Mouse (Mus musculus) right cerebral cortex, postnatal 14 days (tissue): ENCODE results near the gene Med31.
A peak's percentile ranks its signal among the peaks of the same experiment; 100 is the strongest.

Source experiments
- DNase-seq: peaks from one replicate; pipeline ENCODE4 v3.0.0; 2022

The Med31 gene

DNA sequence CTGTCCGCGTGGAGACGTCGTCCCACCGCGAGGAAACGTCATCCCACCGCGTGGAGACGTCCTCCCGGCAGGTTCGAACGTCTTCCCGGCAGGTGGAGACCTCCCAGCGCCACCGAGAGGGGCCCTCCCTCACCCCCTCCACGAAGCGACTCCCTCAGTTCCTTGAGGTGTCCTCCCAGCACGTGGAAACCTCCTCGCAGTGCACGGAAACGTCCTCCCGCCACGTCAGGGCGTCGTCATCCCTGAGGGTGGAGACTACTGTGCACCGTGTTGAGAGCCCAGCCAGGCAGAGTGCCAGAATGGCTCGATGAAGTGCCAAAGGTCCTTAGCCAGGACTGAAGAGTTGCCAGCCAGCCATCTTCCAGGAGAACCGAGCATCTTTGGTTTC lies at the start of gene Med31:
TSS of gene Med31 (minus strand) at position 183 of the 388 bp plus-strand sequence.
- DNase-seq: peak; percentile 73

DNA sequence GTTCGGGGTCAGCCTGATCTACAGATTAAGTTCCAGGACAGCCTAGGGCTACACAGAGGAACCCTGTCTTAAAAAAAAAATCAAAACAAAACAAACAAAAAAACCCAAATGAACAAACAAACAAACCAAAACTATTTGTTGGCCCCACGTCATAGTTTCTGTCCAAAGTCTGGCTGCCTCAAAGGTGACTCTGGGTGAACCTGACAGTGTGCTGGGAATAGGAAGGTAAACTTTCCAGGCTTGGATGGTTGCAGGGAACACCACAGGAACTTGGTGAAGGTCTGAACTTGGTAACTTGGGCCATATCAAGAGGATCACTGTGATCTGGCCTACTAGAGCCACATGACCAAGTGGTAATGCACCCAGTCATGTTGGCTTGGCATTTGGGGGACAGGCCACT lies 41.0 kb upstream of the Med31 start:
- DNase-seq: no peak

DNA sequence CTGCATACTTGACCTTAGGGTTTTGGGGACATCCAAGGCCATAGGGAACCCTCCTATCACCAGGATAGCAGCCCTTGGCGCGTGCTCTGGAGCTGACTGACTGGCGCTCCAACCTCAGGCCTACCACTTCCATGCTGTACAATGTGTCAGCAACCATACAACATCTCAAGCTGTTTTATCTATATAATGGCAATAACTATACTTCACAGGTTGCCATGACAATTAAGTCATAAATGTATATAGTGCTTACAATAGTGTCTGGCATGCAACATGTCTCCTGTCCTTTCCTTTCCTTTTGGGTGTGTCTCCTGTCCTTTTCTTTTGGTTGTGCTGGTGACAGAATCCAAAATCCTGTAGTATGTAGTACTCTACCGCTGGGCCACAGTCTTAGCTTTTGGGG lies 40.2 kb upstream of the Med31 start:
- DNase-seq: no peak

DNA sequence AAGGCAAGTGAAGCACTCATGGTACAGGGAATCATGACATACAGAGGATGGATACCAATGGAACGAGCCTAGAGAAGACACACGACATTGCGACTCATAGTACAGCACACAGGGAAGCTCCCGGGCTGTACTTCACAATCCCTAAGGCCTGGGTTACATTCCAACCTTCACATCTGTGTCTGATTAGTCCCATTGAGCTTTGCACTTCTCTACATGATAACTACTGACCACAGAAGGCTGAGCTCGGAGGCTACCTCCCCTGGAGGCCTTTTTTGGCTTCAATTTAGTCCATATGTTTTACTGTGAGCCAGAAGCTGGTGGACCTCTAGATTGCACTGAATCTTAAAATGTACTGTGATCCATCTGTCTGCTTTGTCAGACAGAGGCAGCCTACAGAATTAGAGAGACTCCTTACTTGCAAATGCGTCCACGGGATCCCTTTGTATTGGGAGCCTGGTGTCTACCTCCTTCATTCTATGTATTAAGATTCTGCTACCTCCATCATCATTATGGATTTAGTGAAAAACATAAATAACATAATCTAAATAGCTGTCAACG lies 29.9 kb upstream of the Med31 start:
- no peak for DNase-seq

DNA sequence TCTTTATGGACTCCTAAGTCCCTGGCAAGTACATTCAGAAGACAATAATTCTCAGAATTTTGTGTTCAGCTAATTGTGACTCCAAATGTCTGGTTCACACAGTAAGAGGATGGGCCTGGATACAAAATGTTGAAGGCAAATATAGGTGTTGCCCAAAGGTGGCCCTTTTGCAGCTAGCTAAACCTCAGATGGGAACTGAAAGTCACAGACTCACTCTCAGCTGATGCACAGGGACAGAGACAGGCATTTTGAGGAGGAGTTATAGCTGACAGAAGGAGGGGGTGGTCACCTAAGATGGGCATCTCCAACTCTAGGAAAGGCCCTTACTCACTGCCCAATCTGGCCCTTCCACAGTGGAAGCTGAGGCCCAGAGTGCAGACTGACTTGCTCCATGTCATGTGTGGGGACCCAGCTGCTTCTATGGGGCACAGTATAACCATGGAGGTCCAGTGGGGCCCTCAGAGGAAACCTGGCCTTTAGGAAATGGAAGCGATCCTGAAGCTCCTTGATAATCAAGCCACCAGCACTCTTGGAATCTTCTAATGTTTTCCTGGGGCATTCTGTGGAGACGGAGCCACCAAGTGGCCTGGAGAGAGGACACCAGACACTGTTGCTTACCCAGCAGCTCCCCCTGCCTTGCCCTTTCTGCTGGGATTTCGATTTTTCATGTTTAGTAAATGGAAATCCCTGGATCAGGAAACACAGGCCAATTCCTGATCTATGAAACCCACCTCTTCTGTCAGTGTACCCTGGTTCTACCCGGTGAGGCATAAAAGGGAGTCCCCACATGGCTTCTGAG lies 24.9 kb upstream of the Med31 start:
- no peak for DNase-seq

DNA sequence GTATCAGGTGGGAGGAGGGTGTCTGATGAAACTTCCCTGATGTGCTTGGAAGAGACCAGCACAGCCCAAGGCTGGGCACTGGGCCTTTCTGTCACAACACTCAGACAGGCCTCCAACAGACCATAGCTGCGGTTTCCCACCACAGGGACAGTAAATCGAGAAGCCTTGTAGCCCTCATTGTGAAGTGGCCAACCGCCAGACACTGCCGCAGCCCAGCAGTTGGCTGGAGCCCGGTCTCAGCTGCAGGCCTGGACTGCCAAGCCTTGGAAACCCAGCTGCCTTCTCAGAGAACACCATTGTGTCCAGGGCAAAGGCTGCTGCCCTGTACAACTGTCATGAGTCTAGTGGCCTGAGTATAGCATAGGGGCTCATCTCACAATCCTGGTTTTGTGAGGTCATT lies 18.6 kb upstream of the Med31 start:
- DNase-seq: peak; percentile 31

DNA sequence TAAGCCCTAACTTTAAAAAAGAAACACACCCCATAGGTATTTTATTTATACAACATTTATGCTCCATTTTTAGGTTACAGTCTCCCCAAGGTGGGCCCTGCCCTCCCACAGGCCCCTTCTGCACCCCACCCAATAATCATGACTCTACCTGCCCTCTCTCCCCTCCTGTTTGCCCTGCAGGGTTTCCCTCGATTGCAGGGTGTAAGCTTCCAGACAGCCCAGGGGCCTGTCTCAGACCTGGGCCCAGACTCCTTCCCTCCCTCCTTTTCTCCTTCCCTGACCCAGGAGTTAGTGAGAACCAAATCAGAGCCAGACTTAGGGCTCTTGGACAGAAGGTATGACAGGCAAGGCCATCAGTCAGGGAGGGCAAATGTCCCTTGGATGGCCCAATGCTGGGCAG lies 17.6 kb upstream of the Med31 start:
- DNase-seq: no peak

DNA sequence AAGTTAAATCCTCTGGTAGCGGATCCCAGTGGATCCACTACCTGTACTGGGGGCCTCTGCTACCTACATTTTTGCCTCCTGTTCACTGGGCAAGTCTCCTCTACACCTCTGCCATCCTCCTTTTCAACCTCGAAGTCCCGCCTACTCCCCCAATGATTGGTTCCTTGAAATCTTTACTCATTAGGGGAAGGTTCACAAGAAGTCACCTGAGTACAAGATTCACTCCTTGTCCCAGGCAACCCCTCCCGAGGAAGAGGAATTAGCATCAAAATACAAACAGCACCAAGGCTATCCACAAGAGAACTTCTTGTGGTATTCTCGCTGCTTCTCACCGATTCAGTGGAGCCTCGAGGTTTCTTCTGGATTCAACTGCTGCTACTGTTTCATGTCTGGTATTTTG lies 16.7 kb upstream of the Med31 start:
- no peak for DNase-seq

DNA sequence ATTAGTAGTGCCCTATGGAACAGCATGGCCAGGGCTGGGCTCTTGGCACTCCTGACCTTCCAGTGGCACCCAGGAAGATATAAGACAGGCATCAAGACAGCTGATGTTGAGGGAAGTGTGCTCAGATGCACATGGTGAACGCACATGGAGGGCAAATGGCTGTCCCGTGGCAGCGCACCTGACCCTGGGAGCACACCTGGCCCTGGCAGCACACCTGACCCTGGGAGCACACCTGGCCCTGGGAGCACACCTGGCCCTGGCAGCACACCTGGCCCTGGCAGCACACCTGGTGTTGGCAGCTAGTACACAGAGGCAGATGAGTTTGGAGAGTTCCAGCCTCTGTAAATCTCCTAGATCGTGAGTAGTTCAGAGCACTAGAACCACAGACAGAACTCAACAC lies 13.1 kb upstream of the Med31 start:
- no peak for DNase-seq

DNA sequence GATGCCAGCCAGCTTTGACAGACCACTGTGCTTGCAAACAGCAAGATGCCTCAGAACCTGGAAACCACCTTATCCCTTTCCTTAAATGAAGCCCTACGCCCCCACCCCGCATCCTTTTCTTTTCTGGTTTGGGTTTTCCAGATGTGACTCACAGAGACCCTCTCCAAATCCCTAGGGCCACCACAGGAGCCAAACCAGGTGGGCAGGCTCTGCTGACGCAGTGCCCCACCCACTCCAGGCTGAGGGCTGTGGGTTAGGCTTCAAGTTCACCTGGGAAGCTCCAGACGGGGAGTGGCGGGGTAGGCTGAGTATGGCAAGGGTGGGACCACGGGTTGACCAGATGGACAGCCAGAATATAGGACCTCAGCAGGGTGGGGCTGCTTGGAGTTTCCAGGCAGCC lies 11.5 kb upstream of the Med31 start:
- DNase-seq: no peak

DNA sequence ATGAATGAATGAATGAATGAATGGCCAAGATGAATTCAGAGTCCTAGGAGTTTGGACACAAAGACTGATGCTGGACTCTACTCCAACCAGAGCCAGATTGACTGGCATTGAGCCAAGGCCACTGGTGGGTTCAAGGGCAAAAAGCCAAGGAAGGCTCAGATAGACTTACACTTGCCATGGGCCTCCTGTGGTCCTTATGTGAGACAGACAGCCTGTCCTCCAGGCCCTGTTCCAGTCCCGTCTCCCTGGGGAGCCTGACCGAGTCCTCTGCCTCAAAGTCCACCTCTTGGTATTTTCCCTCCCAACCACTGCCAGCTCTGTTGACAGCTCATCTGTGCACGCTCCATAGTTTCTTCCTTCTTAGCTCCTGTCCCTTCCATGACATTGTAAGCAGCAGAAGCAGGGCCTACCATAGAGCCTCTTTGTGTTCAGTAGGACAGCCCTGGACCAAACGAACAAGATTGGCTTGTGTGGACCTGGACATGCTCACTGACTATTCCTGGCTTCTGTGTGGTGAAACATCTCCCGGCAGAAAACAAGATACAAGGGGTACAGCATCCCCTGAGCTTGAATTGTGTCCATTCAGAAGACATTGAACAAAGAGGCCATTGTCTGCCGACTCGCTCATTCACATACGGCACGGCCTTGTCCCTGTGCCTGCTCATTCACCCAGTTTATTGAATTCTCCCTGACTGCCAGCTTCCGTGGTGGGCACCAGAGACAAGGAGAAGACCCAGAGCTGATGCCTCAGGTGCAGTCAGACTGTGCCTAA lies 10.8 kb upstream of the Med31 start:
- DNase-seq: no peak

DNA sequence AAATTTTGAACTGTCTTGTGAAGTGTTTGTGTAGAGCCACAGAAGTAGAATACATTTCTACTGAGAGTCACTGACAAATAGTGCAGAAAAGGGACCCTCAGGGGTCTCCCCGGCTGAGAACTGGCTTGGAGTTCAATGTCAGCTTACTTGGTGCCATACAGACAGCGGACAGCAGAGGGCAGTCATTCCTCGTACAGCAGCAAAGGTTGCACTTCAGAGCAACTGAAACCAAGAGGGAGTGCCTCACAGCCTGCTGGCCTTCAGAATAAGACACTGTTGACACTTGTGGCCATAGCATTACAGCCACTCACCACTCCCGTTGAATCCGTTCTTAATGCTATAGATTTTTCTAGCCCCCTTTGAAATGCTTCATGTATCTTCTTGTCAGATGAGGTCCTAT lies 9.5 kb upstream of the Med31 start:
- peak; percentile 82 for DNase-seq

DNA sequence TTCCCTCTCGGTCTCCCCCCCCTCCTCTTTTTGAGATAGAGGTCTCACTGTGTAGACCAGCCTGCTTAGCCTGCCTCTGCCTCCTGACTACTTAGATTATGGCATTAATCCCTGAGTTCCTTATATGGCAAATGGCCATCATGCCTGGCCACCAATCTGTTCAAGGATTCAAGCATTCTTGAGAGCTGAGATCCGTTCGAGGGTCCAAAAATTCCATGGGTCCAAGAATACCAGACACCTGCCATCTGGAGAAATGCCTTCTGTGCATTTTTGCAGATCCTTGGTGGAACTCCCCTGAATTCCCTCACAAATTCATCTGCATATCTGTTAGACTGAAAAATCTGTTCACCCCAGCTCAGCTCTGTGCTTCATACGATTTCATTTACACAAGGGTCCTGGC lies 8.0 kb upstream of the Med31 start:
- no peak for DNase-seq

DNA sequence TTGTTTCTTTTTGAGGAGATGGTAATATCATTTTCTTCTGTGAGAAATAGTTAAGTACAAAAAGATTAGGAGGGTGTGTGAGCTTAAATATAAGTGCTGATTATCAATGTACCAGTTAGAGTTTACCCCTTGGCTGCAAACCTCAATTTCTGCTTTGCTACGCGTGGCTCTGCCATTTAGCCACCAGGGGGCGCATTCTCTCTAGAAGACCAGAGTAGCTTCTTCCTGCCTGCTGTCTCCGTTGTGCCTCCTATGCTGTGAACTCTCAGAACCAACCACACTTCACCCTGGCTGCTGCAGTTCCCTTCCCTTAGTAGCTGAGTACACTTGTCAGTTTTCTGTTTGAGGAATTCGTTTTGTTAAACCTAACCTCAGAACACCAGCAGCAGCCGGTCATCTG lies 5.9 kb upstream of the Med31 start:
- DNase-seq: peak; percentile 82

DNA sequence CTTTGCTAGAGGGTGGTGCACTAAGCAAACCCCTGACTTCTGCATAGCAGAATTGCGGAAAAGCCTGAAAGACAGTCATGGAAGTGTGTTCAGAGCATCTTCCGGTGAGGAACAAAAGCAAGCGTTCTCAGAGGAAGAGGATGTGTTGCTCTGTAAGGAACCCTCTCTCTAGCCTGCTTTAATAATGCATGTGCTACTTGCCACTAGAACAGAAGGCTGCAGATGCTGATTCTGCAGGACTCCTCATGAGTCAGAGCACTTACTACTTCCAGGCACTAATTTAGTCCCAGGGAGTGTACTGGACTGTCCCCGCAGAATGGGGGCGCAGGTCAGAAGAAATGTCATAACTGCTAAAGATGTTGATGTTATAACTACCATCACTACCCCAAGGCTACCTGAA lies 1.7 kb upstream of the Med31 start:
- DNase-seq: no peak

DNA sequence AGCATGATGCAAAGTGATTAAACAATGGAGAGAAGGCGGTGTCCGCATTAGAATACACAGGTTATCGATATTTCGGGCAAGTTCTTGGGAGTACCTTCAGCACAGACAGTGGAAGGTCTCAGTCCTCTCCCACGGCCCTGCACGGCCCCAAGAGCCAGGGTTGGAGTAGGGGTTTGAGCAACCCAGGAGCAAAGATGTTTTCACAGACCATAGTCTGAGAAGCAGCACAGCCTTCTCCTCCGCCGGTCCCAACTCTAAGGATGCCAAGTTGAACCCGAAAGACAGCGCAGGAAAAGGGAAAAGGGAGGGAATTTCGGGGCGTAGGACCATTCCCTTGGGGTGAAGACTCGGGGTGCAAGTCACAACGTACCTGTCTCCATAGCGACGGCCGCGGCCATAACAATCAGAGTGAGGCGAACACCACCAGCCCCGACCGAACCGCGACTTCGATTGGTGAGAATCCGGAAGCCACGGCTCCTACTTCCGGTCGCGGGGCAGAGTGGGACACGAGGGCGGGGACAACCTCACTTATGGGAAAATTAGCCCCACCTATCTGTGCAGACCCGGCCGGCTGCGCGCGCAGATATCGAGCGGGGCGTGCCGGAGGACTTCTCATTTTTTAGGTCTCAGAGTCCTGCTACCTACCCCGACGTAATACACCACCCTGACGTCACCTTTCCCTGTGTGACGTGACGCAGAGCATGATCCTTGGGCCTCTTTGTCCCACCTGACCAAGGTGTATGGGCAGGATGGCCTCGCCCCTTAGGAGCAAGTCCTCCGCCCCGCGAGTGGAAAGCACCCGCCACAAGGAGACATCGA lies 592 bp downstream of the Med31 start:
- peak; percentile 94 for DNase-seq

DNA sequence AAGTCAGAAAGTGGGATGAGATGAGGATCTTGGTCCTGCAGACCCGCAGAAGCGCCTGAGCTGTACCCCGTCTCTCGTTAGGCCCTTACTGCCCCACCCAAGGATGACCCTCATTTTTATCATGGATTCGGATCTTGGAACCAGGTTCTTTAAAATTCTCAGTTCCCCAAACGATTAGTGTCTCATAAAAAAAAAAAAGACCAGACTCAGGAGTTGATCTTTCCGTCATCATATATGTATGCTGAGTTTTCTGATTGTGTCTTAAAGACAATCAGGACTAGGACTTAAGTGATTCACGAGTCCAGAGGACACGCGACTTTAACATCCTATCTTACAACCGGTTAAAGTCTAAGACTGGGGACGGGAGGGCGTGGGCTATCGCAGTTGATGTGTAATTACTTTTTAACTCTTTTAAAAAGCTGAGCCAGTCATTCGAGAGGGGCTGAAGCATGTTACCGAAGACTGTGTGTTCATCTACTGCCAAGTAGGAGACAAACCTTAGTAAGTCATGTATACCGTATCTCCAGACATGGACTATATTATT lies 7.5 kb downstream of the Med31 start:
- DNase-seq: no peak

DNA sequence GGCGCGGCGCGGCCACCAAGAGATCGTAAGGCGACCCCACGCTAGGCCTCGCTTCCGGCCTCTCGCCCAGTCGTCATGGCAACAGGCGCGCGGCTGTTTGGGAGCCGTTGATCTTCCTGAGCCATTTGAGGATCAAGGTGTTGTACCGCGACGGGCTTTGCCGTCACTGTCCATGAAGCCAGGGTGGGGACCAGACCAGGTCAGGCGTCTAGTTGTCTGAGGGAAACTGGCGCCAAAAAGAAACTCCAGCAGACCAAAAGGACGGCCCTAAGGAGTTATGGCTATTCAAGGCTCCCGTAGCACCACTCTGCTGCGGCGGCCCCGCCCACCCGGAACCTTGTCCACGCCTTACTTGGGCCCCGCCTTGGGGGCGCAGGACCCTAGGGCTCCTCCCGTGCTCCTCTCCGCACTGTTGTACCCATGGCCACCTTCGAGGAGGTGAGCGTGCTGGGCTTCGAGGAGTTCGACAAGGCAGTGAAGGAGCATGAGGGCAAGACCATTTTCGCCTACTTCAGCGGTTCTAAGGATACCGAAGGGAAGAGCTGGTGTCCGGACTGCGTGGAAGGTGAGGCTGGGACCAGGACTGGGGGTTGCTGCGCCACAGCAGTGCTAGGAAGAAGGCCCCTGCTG lies 8.1 kb downstream of the Med31 start, which contains the start of the genes 4933427D14Rik and Txndc17:
TSS of gene 4933427D14Rik (minus strand) at position 256 of the 630 bp plus-strand sequence.
TSS of gene Txndc17 (plus strand) at position 344 of the 630 bp plus-strand sequence.
- peak; percentile 85 for DNase-seq

DNA sequence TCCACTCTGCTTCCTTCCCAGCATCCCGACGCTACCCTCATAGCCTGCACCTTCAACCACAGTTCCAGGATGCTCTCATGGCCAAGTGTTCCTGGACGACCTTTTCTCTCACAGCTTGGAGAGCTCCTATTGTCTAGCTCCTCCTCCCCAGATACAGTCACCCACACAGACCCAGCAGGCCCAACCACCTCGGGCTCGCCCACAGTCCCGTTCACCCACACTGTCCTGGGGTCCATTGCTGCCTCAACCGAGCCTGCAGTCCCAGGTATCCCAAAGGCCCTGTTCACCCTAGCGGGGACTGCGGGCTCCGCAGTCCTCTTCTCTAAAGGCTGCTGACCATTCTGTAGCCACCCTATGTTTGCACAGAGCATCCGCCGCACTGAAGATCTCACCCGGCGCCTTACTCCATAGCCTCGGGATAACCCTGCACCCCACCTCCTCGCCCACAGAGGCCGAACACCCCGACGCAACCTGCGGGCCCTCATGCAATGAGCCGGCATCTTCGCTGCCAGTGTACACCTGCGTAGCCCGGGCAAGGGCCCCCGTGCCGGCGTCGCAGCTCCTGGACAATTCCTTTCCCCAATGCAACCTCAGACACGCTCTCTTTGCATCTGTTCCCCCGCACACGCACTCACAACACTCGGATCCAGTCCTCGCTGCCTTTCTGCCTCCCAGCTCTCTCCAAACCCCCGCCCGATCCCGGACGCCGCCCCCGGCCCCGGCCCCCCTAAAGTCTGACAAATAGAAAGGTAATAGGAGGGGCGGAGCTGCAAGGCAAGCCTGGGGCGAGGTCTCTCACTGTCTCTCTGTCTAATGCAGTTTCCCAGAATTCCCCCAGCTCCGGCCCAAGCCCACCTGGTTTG lies 8.8 kb downstream of the Med31 start, which contains the start of gene Gm43951:
TSS of gene Gm43951 (minus strand) at position 500 of the 863 bp plus-strand sequence.
- DNase-seq: no peak

DNA sequence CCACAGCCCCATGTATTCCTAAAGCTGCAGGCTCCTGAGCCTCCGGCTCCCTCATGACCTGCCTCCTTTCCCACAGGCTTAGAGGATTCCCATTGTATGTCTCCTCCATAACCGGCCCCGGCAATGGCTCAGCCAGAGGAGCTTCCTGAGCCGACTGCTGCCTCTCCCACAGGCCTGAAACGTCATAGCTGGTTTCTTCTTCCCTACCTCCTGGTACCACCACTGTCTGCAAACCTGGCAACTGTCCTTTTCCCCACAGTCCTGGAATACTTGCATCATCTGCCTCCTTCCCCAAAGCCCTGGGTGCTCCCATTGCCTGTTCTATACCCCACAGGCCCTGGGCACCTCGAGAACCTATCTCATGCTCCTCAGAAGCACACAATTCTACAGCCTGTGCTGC lies 10.1 kb downstream of the Med31 start:
- DNase-seq: peak; percentile 19

DNA sequence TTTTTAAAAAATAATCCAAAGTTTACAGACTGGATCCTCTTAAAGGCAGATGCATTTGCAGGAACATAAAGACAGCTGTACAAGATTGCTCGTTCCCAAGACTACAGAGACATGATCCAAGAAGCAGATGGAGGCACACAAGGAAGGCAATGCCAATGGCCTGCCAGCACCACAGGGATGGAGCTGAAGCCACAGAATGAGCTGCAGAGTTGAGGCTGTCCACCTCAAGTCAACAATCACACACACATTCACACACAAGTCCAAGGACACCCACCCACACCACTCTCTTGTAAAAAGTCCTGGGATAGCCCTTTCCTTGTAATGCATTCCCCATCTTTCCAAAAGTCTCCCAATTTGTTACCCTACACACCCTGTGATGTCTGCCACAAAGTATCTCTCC lies 12.0 kb downstream of the Med31 start:
- no peak for DNase-seq
